15 mouse cellular contexts compared by ENCODE assay signal in genomic region chr5:119747038-119747437, GRCm38 (mm10).
A peak's percentile ranks its signal among the peaks of the same experiment; 100 is the strongest.
DNase-seq lines count a peak whose midpoint lies in the region; ATAC-seq lines count a peak whose summit lies in the region.
"Had no signal": no experiment of that assay in that cellular context is flagged by ENCODE, and none has a peak within 500 bp of the region (broad histone marks: within the 10 kb centered on the region; RNA-seq: fewer than 3 reads in every experiment).

No protein-coding gene starts in this region.

- H3K4me1 ChIP-seq in hindbrain, embryonic 11.5 days (replicated peaks; ENCODE audit: control insufficient read depth, insufficient read depth, low read length) = no peaks in the 10 kb centered on the region
- no peaks in the 10 kb centered on the region for H3K4me1 ChIP-seq in hindbrain, embryonic 14.5 days (replicated peaks; ENCODE audit: control insufficient read depth, insufficient read depth, low read length)
- H3K4me1 ChIP-seq in kidney, embryonic 15.5 days = peaks cover 14% of the 10 kb centered on the region
- H3K4me1 ChIP-seq: megakaryocyte, embryonic 14.5 days had no signal

- H3K27ac ChIP-seq in hindbrain, embryonic 11.5 days (ENCODE audit: low read depth, low read length) = no peak overlapping the region
- H3K27ac ChIP-seq in hindbrain, embryonic 14.5 days = no peak overlapping the region
- no peak overlapping the region for H3K27ac ChIP-seq in kidney, embryonic 15.5 days
- H3K27ac ChIP-seq: embryonic facial prominence, embryonic 13.5 days; forebrain, embryonic 12.5 days had no signal

- no peak overlapping the region for H3K4me3 ChIP-seq in hindbrain, embryonic 11.5 days (ENCODE audit: low read depth, low read length)
- no peak overlapping the region for H3K4me3 ChIP-seq in hindbrain, embryonic 14.5 days (replicated peaks; ENCODE audit: low read length)
- no peak overlapping the region for H3K4me3 ChIP-seq in kidney, embryonic 15.5 days (replicated peaks)
- H3K4me3 ChIP-seq: embryonic facial prominence, embryonic 13.5 days; forebrain, embryonic 12.5 days; megakaryocyte, embryonic 14.5 days had no signal

- DNase-seq in hindbrain, embryonic 11.5 days (ENCODE audit: low spot score) = peak; percentile 14
- DNase-seq in hindbrain, embryonic 14.5 days (ENCODE audit: low spot score) = no peak
- DNase-seq in thymus, postnatal 4 days = peak; percentile 15
- DNase-seq in thymus, postnatal 0 days (ENCODE audit: low spot score) = no peak
- DNase-seq in lung, postnatal 10 days = peak; percentile 79
- DNase-seq in spleen, postnatal 14 days (ENCODE audit: low spot score in 2 of 2) = no peak
- DNase-seq: cerebellum, adult 8-10 months; gastrocnemius, postnatal 25 days; kidney, adult 11 months; spleen, adult 18-20 months; thymus, postnatal 25 days had no signal

- H3K4me2 ChIP-seq in hindbrain, embryonic 11.5 days (replicated peaks; ENCODE audit: low read depth, low read length) = no peak overlapping the region
- no peak overlapping the region for H3K4me2 ChIP-seq in hindbrain, embryonic 14.5 days (replicated peaks)
- H3K4me2 ChIP-seq in kidney, embryonic 15.5 days = no peak overlapping the region
- H3K4me2 ChIP-seq: embryonic facial prominence, embryonic 13.5 days; forebrain, embryonic 12.5 days had no signal

- WGBS in hindbrain, embryonic 11.5 days = 71% methylated on average over 10 of the region's 10 CpGs
- 74% methylated on average over 10 of the region's 10 CpGs for WGBS in hindbrain, embryonic 14.5 days
- 72% methylated on average over 10 of the region's 10 CpGs for WGBS in kidney, embryonic 15.5 days

- H3K9me3 ChIP-seq in hindbrain, embryonic 11.5 days (ENCODE audit: control insufficient read depth, low read length) = no peaks in the 10 kb centered on the region
- H3K9me3 ChIP-seq in hindbrain, embryonic 14.5 days (ENCODE audit: control insufficient read depth, low read length) = no peaks in the 10 kb centered on the region
- 0 out of 2 replicates have a peak, but pooled peaks cover 3% of the 10 kb centered on the region for H3K9me3 ChIP-seq in kidney, embryonic 15.5 days (replicated peaks)
- H3K9me3 ChIP-seq: embryonic facial prominence, embryonic 13.5 days; forebrain, embryonic 12.5 days had no signal

- no peaks in the 10 kb centered on the region for H3K36me3 ChIP-seq in hindbrain, embryonic 11.5 days (ENCODE audit: control insufficient read depth, insufficient read depth, low read length)
- H3K36me3 ChIP-seq in hindbrain, embryonic 14.5 days (replicated peaks; ENCODE audit: control insufficient read depth, insufficient read depth) = no peaks in the 10 kb centered on the region
- H3K36me3 ChIP-seq in kidney, embryonic 15.5 days = no peaks in the 10 kb centered on the region
- H3K36me3 ChIP-seq: embryonic facial prominence, embryonic 13.5 days; forebrain, embryonic 12.5 days had no signal

- no peak for ATAC-seq in hindbrain, embryonic 11.5 days (ENCODE audit: low FRiP score)
- no peak for ATAC-seq in hindbrain, embryonic 14.5 days (ENCODE audit: low FRiP score)
- ATAC-seq in kidney, embryonic 15.5 days (replicated peaks; ENCODE audit: low FRiP score) = no peak

- H3K9ac ChIP-seq in hindbrain, embryonic 11.5 days (ENCODE audit: low read depth, low read length) = no peak overlapping the region
- H3K9ac ChIP-seq in hindbrain, embryonic 14.5 days = no peak overlapping the region
- H3K9ac ChIP-seq in kidney, embryonic 15.5 days = no peak overlapping the region
- H3K9ac ChIP-seq: embryonic facial prominence, embryonic 13.5 days; forebrain, embryonic 12.5 days had no signal

- H3K27me3 ChIP-seq in hindbrain, embryonic 11.5 days (ENCODE audit: control insufficient read depth, insufficient read depth, low read length) = peaks cover 33% of the 10 kb centered on the region
- peaks cover 47% of the 10 kb centered on the region for H3K27me3 ChIP-seq in hindbrain, embryonic 14.5 days (ENCODE audit: control insufficient read depth, insufficient read depth, low read length)
- peaks cover 85% of the 10 kb centered on the region for H3K27me3 ChIP-seq in kidney, embryonic 15.5 days

Comparison
In these comparisons a context has a peak if more than half of its experiments do, and no peak if none do; other contexts are left out.
1. DNase-seq: peak in hindbrain, embryonic 11.5 days (single experiment), thymus, postnatal 4 days (single experiment) and lung, postnatal 10 days (single experiment); none in hindbrain, embryonic 14.5 days (single experiment), thymus, postnatal 0 days (single experiment) and spleen, postnatal 14 days (0 of 2).